Mouse (Mus musculus): Measurements from ENCODE around the gene Gm4307. TPM values are rescaled to one million over a fixed set of nuclear protein-coding genes. Genes with fewer than 3 reads are reported as not detected.
"Not testable (repeated sequence)": the region's sequence is repeated elsewhere in the genome, so short reads cannot be mapped to it uniquely, and the experiment has no call there.

Gm4307 gene
- not detected in 2 replicates for polyA plus RNA-seq (2016; fragmentation: Nextera tagmentation; extraction: Ambion mirVana)

GRCm38 (mm10) chr10:100361038-100361437, at the start of gene Gm4307:
TSS of gene Gm4307 (plus strand) at chr10:100361338.
- WGBS = no CpG with 5 or more reads among the region's 3 CpGs
- not testable (repeated sequence) for H3K27ac ChIP-seq; DNase-seq (ENCODE audit: low spot score); H3K36me3 ChIP-seq; H3K27me3 ChIP-seq (ENCODE audit: insufficient read depth, poor library complexity, severe bottlenecking); H3K9me3 ChIP-seq; H3K4me3 ChIP-seq; H3K4me1 ChIP-seq (replicated peaks)

DNA sequence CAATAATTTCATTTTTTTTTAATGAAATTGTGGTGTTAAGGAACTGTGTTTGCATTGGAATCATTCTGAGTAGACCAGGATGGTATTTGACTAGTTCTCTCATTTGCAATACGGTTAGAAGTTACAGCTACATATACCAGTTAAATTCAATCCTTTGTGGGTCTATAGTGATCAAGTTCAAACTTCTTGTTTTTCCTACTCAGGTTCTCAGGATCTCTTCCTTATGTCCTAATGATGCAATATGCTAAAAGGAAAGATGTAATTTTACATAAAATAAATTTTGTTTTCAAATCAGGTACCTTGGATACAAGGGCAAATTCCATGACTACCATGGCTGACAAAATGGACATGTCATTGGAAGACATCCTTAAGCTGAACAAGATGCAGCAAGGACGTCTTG, 25.8 kb upstream of the Gm4307 start, which contains the start of gene Gm4301:
Gm4301 (plus strand) TSS at position 301 of the 400 bp plus-strand sequence.
- not testable (repeated sequence) for H3K4me1 ChIP-seq (replicated peaks); H3K36me3 ChIP-seq; H3K27me3 ChIP-seq (ENCODE audit: insufficient read depth, poor library complexity, severe bottlenecking); H3K9me3 ChIP-seq; H3K27ac ChIP-seq; DNase-seq (ENCODE audit: low spot score); H3K4me3 ChIP-seq
- WGBS = no CpG with 5 or more reads among the region's 2 CpGs

GRCm38 (mm10) chr10:100340536-100340935, 20.6 kb upstream of the Gm4307 start, which contains the start of gene Gm4302:
TSS of gene Gm4302 (plus strand) at chr10:100340836.
- not testable (repeated sequence) for H3K27me3 ChIP-seq (ENCODE audit: insufficient read depth, poor library complexity, severe bottlenecking)
- no CpG with 5 or more reads among the region's 3 CpGs for WGBS

DNA sequence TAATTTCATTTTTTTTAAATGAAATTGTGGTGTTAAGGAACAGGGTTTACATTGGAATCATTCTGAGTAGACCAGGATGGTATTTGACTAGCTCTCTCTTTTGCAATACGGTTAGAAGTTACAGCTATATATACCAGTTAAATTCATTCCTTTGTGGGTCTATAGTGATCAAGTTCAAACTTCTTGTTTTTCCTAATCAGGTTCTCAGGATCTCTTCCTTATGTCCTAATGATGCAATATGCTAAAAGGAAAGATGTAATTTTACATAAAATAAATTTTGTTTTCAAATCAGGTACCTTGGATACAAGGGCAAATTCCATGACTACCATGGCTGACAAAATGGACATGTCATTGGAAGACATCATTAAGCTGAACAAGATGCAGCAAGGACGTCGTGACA, 15.5 kb upstream of the Gm4307 start, which contains the start of gene Gm4303:
Gm4303 (plus strand) TSS at position 301 of the 400 bp plus-strand sequence.
- not testable (repeated sequence) for H3K27ac ChIP-seq; H3K4me3 ChIP-seq; H3K36me3 ChIP-seq; DNase-seq (ENCODE audit: low spot score); H3K9me3 ChIP-seq; H3K27me3 ChIP-seq (ENCODE audit: insufficient read depth, poor library complexity, severe bottlenecking); H3K4me1 ChIP-seq (replicated peaks)
- WGBS = no CpG with 5 or more reads among the region's 3 CpGs

More at GRCm38 (mm10) chr10:100340536-100340935, 20.6 kb upstream of the Gm4307 start, which contains the start of gene Gm4302:
- not testable (repeated sequence) for H3K27ac ChIP-seq; DNase-seq (ENCODE audit: low spot score); H3K36me3 ChIP-seq; H3K4me1 ChIP-seq (replicated peaks); H3K4me3 ChIP-seq; H3K9me3 ChIP-seq

GRCm38 (mm10) chr10:100350793-100351192, 10.3 kb upstream of the Gm4307 start, which contains the start of gene Gm4305:
TSS of gene Gm4305 (plus strand) at chr10:100351093.
- H3K27me3 ChIP-seq (ENCODE audit: insufficient read depth, poor library complexity, severe bottlenecking); DNase-seq (ENCODE audit: low spot score); H3K9me3 ChIP-seq; H3K4me3 ChIP-seq; H3K36me3 ChIP-seq; H3K4me1 ChIP-seq (replicated peaks); H3K27ac ChIP-seq: not testable (repeated sequence)
- no CpG with 5 or more reads among the region's 3 CpGs for WGBS

DNA sequence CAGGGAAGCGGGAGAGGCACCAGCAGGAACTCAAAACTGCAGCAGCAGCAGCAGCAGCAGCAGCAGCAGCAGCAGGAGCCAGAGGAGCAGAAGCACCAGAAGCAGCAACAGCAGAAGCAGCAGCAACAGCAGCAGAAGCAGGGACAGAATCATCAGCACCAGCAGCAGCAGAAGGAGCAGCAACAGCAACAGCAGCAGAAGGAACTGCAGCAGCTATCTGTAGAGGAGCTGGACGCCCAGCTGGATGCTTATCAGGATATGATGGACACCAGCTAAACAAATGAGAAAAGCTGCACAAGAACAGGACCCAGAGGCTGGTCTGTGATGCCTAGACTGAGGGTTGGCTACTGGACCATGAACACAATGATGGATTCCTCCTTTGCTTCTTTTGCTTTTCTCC, 4.3 kb upstream of the Gm4307 start:
- not testable (repeated sequence) for H3K9me3 ChIP-seq; H3K36me3 ChIP-seq; H3K4me1 ChIP-seq (replicated peaks); H3K4me3 ChIP-seq; H3K27ac ChIP-seq; DNase-seq (ENCODE audit: low spot score); H3K27me3 ChIP-seq (ENCODE audit: insufficient read depth, poor library complexity, severe bottlenecking)
- WGBS = 83% methylated on average over 2 of the region's 2 CpGs

DNA sequence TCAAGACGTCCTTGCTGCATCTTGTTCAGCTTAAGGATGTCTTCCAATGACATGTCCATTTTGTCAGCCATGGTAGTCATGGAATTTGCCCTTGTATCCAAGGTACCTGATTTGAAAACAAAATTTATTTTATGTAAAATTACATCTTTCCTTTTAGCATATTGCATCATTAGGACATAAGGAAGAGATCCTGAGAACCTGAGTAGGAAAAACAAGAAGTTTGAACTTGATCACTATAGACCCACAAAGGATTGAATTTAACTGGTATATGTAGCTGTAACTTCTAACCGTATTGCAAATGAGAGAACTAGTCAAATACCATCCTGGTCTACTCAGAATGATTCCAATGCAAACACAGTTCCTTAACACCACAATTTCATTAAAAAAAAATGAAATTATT, 21.3 kb downstream of the Gm4307 start, which contains the start of gene Gm4312:
Gm4312 (minus strand) TSS at position 101 of the 400 bp plus-strand sequence.
- not testable (repeated sequence) for H3K27me3 ChIP-seq (ENCODE audit: insufficient read depth, poor library complexity, severe bottlenecking); DNase-seq (ENCODE audit: low spot score); H3K36me3 ChIP-seq; H3K9me3 ChIP-seq; H3K4me3 ChIP-seq; H3K27ac ChIP-seq; H3K4me1 ChIP-seq (replicated peaks)
- no CpG with 5 or more reads among the region's 2 CpGs for WGBS

- H3K27ac ChIP-seq, H3K36me3 ChIP-seq: not testable (repeated sequence)
Measured at GRCm38 (mm10) chr10:100402301-100402700, 41.2 kb downstream of the Gm4307 start.

More at GRCm38 (mm10) chr10:100402301-100402700, 41.2 kb downstream of the Gm4307 start:
- not testable (repeated sequence) for DNase-seq (ENCODE audit: low spot score); H3K27me3 ChIP-seq (ENCODE audit: insufficient read depth, poor library complexity, severe bottlenecking); H3K4me3 ChIP-seq; H3K4me1 ChIP-seq (replicated peaks); H3K9me3 ChIP-seq
- WGBS = 91% methylated on average over 6 of the region's 6 CpGs

Other genes with a start within 250 kb of the Gm4307 start
- gene Gm4301, start 25.7 kb upstream of the Gm4307 start, polyA plus RNA-seq (2016; fragmentation: Nextera tagmentation; extraction: Ambion mirVana) = not detected in 2 replicates
- gene Gm4302, start 20.5 kb upstream of the Gm4307 start, polyA plus RNA-seq (2016; fragmentation: Nextera tagmentation; extraction: Ambion mirVana) = not detected in 2 replicates
- gene Gm4303, start 15.4 kb upstream of the Gm4307 start, polyA plus RNA-seq (2016; fragmentation: Nextera tagmentation; extraction: Ambion mirVana) = not detected in 2 replicates
- gene Gm4305, start 10.2 kb upstream of the Gm4307 start, polyA plus RNA-seq (2016; fragmentation: Nextera tagmentation; extraction: Ambion mirVana) = not detected in 2 replicates
- gene Gm4312, start 21.2 kb downstream of the Gm4307 start, polyA plus RNA-seq (2016; fragmentation: Nextera tagmentation; extraction: Ambion mirVana) = not detected in 2 replicates
- 15.5 and 20.1 TPM in 2 replicates for gene Tmtc3, start 126.0 kb downstream of the Gm4307 start, polyA plus RNA-seq (2016; fragmentation: Nextera tagmentation; extraction: Ambion mirVana)
- 3.3 and 4.5 TPM in 2 replicates for gene Cep290, start 126.2 kb downstream of the Gm4307 start, polyA plus RNA-seq (2016; fragmentation: Nextera tagmentation; extraction: Ambion mirVana)
- 9.0 and 9.4 TPM in 2 replicates for gene 4930430F08Rik, start 229.1 kb downstream of the Gm4307 start, polyA plus RNA-seq (2016; fragmentation: Nextera tagmentation; extraction: Ambion mirVana)
- not detected in 2 replicates for gene 1700017N19Rik, start 229.1 kb downstream of the Gm4307 start, polyA plus RNA-seq (2016; fragmentation: Nextera tagmentation; extraction: Ambion mirVana)